Mouse (Mus musculus): Measurements from ENCODE around the gene Anapc16. TPM values are rescaled to one million over a fixed set of nuclear protein-coding genes. Genes with fewer than 3 reads are reported as not detected.
"Not testable (repeated sequence)": the region's sequence is repeated elsewhere in the genome, so short reads cannot be mapped to it uniquely, and the experiment has no call there.

Anapc16 gene
- polyA plus RNA-seq, 1 experiment from 2014 or later: 67.8 TPM

DNA sequence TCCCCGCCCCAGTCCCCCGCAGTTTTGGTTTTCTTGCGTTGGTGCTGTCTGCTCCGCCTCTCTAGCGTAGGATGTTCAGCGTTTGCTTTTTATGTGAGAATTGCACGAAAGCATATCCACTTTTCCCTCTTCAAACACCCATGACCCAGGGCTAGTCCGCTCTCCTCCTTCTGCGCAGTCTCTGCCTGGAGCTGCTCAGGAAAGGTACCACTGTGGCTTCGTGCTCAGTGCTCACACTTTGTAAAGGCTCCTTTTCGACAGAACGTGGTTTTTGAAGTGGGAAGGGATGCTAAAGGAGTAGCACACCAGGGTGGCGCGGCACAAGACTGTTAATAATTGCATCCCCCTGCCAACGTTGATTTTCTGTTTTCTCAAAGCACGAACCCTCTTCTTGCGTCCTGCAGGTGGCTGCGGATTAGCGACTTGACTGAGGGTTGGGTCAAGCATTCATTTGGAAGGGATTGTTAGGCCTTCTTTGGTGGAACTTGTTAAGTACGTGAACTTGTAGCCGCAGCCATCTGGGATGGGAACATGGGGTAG is 348 bp upstream of the Anapc16 start:
- TF ChIP-seq CTCF (IDR thresholded peaks at IDR 0.05): peak; percentile 18
- no peak for DNase-seq (ENCODE audit: low read depth, low spot score)
- peak; percentile 37 for ATAC-seq
- H3K27me3 ChIP-seq: no peaks in the 10 kb centered on the region
- CTCF ChIA-PET: interaction anchor here (0.6 kb wide), 1 partner anchor 109 kb away, joined by 3 read pairs; no protein-coding TSS in a partner anchor
- in situ Hi-C loops (cut with MboI; ENCODE audit: low pct_unique_long_range_greater_than_20kb): no loop called here
- POLR2A ChIA-PET: interaction anchor here (0.6 to 1.4 kb wide), 4 partner anchors 12 to 108 kb away, joined by 3 to 6 read pairs (median 4); no protein-coding TSS in a partner anchor

DNA sequence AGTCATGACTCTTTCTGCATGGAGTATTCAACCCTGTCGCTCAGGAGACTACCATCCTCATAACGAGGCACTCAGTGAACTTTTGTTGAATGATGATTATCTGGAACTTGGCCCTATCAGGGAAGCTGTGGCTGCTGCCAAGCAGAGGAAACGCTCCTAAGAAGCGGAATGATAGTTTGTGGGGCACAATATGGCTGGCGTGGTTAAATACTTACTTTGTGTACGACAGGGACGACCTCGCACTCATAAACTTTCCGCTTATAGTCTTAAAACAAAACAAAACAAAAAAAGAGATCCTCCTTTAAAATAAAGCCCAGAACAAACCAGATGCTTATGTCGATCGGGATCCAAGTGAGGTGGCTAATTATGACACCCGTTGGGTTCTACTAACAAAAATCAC is 732 bp downstream of the Anapc16 start:
- in situ Hi-C loops (cut with MboI; ENCODE audit: low pct_unique_long_range_greater_than_20kb): no loop called here
- CTCF ChIA-PET: interaction anchor here (1.0 to 1.4 kb wide), 2 partner anchors 18 kb away, joined by 3 to 4 read pairs; no protein-coding TSS in a partner anchor
- ATAC-seq (no peak), DNase-seq (ENCODE audit: low read depth, low spot score) (no peak)
- POLR2A ChIA-PET: interaction anchor here (0.6 to 1.4 kb wide), 7 partner anchors 11 to 107 kb away, joined by 3 to 5 read pairs (median 3); partner anchors contain the start of gene Ddit4
- H3K27me3 ChIP-seq: no peaks in the 10 kb centered on the region
- no peak for TF ChIP-seq CTCF (IDR thresholded peaks at IDR 0.05)

DNA sequence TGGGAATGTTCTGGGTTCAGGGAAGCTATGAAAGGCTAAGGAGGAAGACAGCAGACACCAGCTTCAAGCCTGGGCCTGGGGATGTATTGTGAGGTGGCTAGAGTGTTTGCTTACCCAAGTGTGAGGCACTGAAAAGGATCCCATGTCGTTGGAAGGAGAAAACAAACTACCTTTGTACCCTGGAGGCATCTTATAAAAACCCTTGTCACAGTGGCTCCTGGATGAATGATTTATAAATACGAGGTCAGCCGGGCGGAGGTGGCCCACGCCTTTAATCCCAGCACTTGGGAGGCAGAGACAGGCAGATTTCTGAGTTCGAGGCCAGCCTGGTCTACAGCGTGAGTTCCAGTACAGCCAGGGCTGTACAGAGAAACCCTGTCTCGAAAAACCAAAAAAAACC is 1.3 kb downstream of the Anapc16 start:
- ChIA-PET POLR2A (interaction anchor here (0.7 to 1.3 kb wide), 3 partner anchors 39 to 50 kb away, joined by 3 to 5 read pairs (median 4); partner anchors contain the start of gene Ddit4), CTCF (interaction anchor here (1.0 to 1.4 kb wide), 2 partner anchors 17 to 18 kb away, joined by 3 to 4 read pairs; no protein-coding TSS in a partner anchor)
- ATAC-seq; H3K27me3 ChIP-seq; in situ Hi-C loops (cut with MboI; ENCODE audit: low pct_unique_long_range_greater_than_20kb); DNase-seq (ENCODE audit: low read depth, low spot score): not testable (repeated sequence)

DNA sequence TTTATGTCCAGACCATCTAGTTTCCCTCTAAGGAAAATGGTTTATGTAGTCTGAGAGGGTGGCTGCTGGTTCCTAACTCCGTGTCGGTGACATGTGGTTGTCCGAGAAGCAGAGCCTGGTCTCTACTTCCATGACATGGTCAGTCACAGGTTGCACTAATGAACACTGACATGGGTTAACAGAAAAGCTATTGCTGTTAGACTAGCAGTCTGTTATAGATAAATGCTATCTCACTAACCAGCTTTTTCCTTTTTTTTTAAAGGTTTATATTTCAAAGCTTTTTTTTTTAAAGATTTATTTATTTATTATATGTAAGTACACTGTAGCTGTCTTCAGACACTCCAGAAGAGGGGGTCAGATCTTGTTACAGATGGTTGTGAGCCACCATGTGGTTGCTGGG is 3.9 kb downstream of the Anapc16 start:
- CTCF ChIA-PET: interaction anchor here (1.1 to 3.2 kb wide), 3 partner anchors 19 to 105 kb away, joined by 4 to 15 read pairs (median 14); no protein-coding TSS in a partner anchor
- in situ Hi-C loops (cut with MboI; ENCODE audit: low pct_unique_long_range_greater_than_20kb): no loop called here
- POLR2A ChIA-PET: no interaction called here
- H3K27me3 ChIP-seq: no peaks in the 10 kb centered on the region
- ATAC-seq (no peak), DNase-seq (ENCODE audit: low read depth, low spot score) (no peak)
- no peak for TF ChIP-seq CTCF (IDR thresholded peaks at IDR 0.05)

DNA sequence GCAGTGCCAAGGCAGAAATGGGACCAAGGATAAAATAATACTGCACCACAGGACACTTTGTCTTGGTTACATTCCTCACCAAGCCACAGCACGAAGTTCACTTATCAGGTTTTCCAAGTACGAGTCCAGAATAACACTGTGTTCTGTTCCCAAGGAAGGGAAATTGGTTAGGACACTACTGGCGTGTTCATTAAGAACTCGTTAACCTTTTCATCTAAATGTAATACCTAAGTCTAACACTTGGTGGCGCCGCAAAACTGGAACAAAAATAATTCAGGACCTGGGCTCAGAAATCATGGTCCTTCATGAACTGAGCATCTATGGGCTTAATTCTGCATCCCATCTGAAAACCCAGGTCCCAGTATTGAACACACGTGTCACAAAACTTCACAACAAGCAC is 5.3 kb downstream of the Anapc16 start:
- POLR2A ChIA-PET: interaction anchor here (1.1 kb wide), 1 partner anchor 672 kb away, joined by 3 read pairs; no protein-coding TSS in a partner anchor
- CTCF ChIA-PET: interaction anchor here (1.0 to 3.2 kb wide), 4 partner anchors 69 to 192 kb away, joined by 3 to 14 read pairs (median 4); no protein-coding TSS in a partner anchor
- in situ Hi-C loops (cut with MboI; ENCODE audit: low pct_unique_long_range_greater_than_20kb): no loop called here
- DNase-seq (ENCODE audit: low read depth, low spot score) (no peak), ATAC-seq (no peak)
- H3K27me3 ChIP-seq: no peaks in the 10 kb centered on the region
- TF ChIP-seq CTCF (IDR thresholded peaks at IDR 0.05): peak; percentile 71

DNA sequence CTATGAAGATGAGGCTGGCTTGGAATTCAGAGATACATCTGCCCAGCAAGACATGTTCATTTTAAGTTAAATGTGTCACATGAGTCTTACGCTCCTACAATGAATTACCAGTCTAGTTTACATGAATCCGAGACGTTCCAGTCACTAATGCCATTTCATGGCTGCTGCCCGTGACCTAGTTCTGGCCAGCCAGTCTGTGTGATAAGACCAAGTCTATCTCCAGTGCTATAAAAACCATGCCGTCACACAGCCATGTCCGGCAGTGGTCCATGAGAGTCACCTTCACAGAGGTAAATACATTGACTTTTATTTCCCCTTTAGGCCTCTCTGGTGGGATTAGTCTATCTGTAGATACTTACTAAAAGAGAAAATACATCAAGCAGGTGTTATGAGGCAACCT is 7.0 kb downstream of the Anapc16 start:
- CTCF ChIA-PET: interaction anchor here (1.6 kb wide), 1 partner anchor 101 kb away, joined by 4 read pairs; no protein-coding TSS in a partner anchor
- ATAC-seq (no peak), DNase-seq (ENCODE audit: low read depth, low spot score) (no peak)
- POLR2A ChIA-PET: interaction anchor here (0.6 kb wide), 1 partner anchor 8 kb away, joined by 3 read pairs; no protein-coding TSS in a partner anchor
- no peak for TF ChIP-seq CTCF (IDR thresholded peaks at IDR 0.05)
- in situ Hi-C loops (cut with MboI; ENCODE audit: low pct_unique_long_range_greater_than_20kb): no loop called here
- no peaks in the 10 kb centered on the region for H3K27me3 ChIP-seq

DNA sequence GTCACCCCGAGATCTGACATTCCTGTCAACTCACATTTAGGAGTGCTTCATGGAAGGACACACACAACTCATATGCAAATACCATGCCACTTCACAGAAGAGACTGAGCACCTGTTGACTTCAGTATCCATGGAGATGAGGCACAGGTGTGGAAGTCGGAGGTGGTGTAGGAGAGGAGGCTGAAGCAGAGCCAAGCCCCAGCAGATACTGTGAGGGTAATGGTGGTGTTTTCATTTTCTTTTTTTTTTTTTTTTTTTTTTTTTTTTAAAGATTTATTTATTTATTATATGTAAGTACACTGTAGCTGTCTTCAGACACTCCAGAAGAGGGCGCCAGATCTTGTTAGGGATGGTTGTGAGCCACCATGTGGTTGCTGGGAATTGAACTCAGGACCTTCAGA is 9.1 kb downstream of the Anapc16 start:
- H3K27me3 ChIP-seq; DNase-seq (ENCODE audit: low read depth, low spot score); ATAC-seq; CTCF ChIA-PET; in situ Hi-C loops (cut with MboI; ENCODE audit: low pct_unique_long_range_greater_than_20kb): not testable (repeated sequence)
- peak; percentile 16 for TF ChIP-seq CTCF (IDR thresholded peaks at IDR 0.05)
- POLR2A ChIA-PET: interaction anchor here (0.6 kb wide), 1 partner anchor 51 kb away, joined by 3 read pairs; no protein-coding TSS in a partner anchor

DNA sequence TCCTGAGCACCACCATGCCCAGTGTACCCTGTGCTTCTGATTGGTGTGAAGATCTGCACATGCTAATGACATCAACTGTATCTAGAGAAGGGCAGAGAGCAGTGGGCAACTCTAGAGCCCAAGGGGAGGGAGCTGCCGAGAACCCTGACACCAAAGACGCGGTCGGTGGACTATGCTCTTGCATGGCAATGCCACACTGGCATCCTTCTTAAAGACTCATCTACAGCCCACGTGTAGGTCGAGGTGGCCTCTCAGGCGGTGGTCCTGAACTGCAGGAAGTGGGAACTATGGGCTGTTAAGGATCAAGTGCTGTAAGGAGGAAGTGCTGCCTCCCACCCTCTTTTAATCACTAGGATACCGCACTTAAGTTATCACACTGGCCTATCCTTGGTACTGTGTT is 10.9 kb downstream of the Anapc16 start:
- no peak for TF ChIP-seq CTCF (IDR thresholded peaks at IDR 0.05)
- no peak for DNase-seq (ENCODE audit: low read depth, low spot score)
- CTCF ChIA-PET: interaction anchor here (1.4 kb wide), 1 partner anchor 95 kb away, joined by 4 read pairs; no protein-coding TSS in a partner anchor
- POLR2A ChIA-PET: interaction anchor here (0.9 kb wide), 1 partner anchor 10 kb away, joined by 3 read pairs; no protein-coding TSS in a partner anchor
- no peaks in the 10 kb centered on the region for H3K27me3 ChIP-seq
- in situ Hi-C loops (cut with MboI; ENCODE audit: low pct_unique_long_range_greater_than_20kb): no loop called here
- no peak for ATAC-seq

DNA sequence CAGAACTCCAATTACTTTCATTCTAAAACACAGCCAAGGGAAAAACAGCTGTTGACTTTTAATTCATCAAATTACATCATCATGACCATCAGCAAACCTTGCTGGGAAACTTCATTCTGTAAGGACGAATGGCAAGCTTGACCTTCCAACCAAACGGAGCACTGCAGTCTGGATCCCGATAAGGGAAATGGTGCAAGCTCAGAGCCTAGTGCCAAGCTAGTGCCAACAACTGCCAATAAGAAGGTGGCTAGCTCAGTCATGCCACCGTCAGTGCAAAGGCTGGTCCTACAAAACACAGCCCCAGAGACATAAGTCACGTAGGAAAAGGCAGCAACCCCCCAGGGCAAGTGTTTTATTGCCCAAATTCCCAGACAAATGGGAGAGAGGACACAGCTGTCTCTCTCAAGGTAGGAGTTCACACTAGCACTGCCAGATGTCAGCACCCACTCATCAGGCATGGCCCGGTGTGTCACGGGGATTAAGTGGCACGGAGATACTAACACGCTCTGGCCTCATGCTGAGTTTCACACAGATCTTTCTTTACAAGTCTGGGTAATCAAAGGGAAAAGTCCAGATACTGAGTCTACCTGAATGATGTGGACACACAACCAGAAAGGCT is 11.6 kb downstream of the Anapc16 start:
- ChIA-PET CTCF (interaction anchor here (0.7 to 1.3 kb wide), 3 partner anchors 9 to 36 kb away, joined by 3 to 4 read pairs (median 3); no protein-coding TSS in a partner anchor), POLR2A (interaction anchor here (0.9 to 1.1 kb wide), 2 partner anchors 9 to 12 kb away, joined by 3 read pairs; partner anchors contain the start of genes Anapc16 and Ascc1)
- no peak for TF ChIP-seq CTCF (IDR thresholded peaks at IDR 0.05)
- ATAC-seq (no peak), DNase-seq (ENCODE audit: low read depth, low spot score) (no peak)
- no peaks in the 10 kb centered on the region for H3K27me3 ChIP-seq
- in situ Hi-C loops (cut with MboI; ENCODE audit: low pct_unique_long_range_greater_than_20kb): no loop called here

DNA sequence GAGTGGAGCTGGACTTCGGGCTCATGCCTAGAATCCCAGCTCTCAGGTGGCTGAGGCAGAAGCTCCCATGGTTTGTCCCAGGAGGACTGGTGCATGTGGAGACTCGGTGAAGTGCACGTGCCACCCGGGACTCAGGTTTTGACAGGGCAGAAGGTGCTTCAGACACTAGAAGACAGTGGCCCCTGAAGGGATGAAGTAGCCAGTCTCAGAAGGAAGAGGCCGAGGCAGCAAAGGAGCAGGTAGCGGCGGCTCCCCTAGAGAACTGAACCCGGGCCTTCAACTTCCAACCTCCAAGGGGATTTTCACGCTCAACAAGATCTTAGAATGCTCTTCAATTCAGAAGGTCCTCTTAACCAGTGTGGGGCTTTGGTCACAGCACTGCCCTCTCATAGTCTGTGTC is 12.5 kb downstream of the Anapc16 start:
- in situ Hi-C loops (cut with MboI; ENCODE audit: low pct_unique_long_range_greater_than_20kb): no loop called here
- H3K27me3 ChIP-seq: no peaks in the 10 kb centered on the region
- CTCF ChIA-PET: interaction anchor here (0.7 to 1.3 kb wide), 4 partner anchors 8 to 37 kb away, joined by 3 to 4 read pairs (median 3); no protein-coding TSS in a partner anchor
- DNase-seq (ENCODE audit: low read depth, low spot score) (no peak), ATAC-seq (no peak)
- POLR2A ChIA-PET: interaction anchor here (1.1 kb wide), 1 partner anchor 13 kb away, joined by 3 read pairs; the partner anchor contains the start of genes Anapc16 and Ascc1
- TF ChIP-seq CTCF (IDR thresholded peaks at IDR 0.05): no peak

Measured in Patski (cell line).